Mouse (Mus musculus): ENCODE data around the gene Bsx. TPM values are rescaled to one million over a fixed set of nuclear protein-coding genes. Genes with fewer than 3 reads are reported as not detected.

Gene Bsx
- total RNA-seq, 2 experiments from 2014 or later, result 0.08 TPM; not detected in 1

GRCm38 (mm10) chr9:40885669-40886068 is 11.7 kb downstream of the Bsx start:
- DNase-seq (ENCODE audit: low spot score in 2 of 2), result no peak

DNA sequence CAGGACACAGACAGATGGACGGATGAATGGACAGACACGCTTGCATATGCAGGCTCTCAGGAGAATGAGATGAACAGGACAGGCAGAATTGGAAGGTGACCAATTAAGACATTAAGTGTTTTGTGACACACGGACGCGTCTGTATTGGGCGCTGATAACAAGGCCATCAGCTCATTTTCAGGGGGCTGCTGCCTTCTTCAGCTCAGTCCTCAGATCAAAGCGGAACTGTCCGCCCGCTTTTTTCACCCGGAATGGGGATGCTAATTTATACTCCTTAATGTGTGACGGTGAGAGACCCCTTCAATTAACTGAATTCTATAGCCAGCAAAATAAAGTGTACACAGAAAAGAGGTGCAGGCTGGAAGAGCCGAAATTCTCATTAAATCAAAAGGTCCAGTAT is 15.5 kb downstream of the Bsx start:
- no peak for DNase-seq (ENCODE audit: low spot score in 2 of 2)

- DNase-seq (ENCODE audit: low spot score in 2 of 2), result no peak
Measured at GRCm38 (mm10) chr9:40892456-40892855, 18.5 kb downstream of the Bsx start.

GRCm38 (mm10) chr9:40907413-40907812 is 33.5 kb downstream of the Bsx start:
- DNase-seq (ENCODE audit: low spot score in 2 of 2), result no peak

- no peak for DNase-seq (ENCODE audit: low spot score in 2 of 2)
Measured at GRCm38 (mm10) chr9:40908411-40908810, 34.5 kb downstream of the Bsx start.

GRCm38 (mm10) chr9:40908915-40909314 is 35.0 kb downstream of the Bsx start:
- no peak for DNase-seq (ENCODE audit: low spot score in 2 of 2)

- no peak for DNase-seq (ENCODE audit: low spot score in 2 of 2)
Measured at GRCm38 (mm10) chr9:40917871-40918613, 44.1 kb downstream of the Bsx start.

DNA sequence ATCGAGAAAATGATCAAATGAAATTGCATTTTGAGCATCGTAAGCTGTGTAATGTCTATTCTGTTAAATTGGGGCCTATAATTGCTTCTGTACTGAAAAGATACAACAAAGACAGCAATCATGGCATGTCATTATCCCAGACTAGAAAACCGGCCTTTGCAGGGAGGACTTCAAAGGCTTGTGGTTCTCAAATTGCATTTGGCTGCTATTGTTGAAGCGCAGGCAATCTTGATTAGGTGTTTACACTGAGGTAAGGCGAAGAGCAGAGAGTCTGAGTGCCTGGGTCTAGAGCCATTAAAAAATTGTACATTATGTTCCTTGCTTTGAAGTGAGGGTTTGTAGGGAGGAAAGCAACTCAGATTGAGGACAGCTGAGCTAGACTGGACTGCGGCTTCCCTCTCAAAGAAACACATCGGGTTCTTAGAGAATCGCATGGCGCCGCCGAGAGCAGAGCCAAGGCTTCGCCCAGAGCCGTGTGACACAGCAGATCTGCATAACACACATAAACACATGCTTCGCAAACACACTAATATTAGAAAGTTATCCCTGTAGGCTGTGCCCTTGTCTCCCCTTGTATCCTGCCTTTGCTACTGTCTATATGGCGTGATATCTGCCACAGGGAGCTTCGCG is 53.5 kb downstream of the Bsx start:
- DNase-seq (ENCODE audit: low spot score in 2 of 2), result no peak

Other genes with a start within 250 kb of the Bsx start
- not detected for gene Gm21915, start 203.5 kb upstream of the Bsx start, total RNA-seq (2021)
- gene Clmp, start 188.2 kb upstream of the Bsx start, total RNA-seq (2021), result 10 to 100 TPM; 13.0 to 16.6 TPM
- 1,000 to 10,000 TPM; 1,260 to 1,409 TPM for gene Hspa8, start 73.1 kb upstream of the Bsx start, total RNA-seq (2021)
- under 1 TPM; 0.23 to 0.25 TPM for gene Jhy, start 90.0 kb downstream of the Bsx start, total RNA-seq (2021)
- under 1 TPM; 0.53 to 0.54 TPM for gene Crtam, start 130.5 kb downstream of the Bsx start, total RNA-seq (2021)